Mouse (Mus musculus): Measurements from ENCODE around the gene Socs3. TPM values are rescaled to one million over a fixed set of nuclear protein-coding genes. Genes with fewer than 3 reads are reported as not detected.

Gene Socs3
- total RNA-seq, 2 experiments from 2014 or later: 3.7 to 5.8 TPM

- intact Hi-C loops (cut with DNase I): loop anchor here (5.0 kb wide), 1 partner anchor 129 kb away; no protein-coding TSS in a partner anchor
- no peak for DNase-seq
Measured at GRCm38 (mm10) chr11:117973569-117973968, 3.7 kb upstream of the Socs3 start.

DNA sequence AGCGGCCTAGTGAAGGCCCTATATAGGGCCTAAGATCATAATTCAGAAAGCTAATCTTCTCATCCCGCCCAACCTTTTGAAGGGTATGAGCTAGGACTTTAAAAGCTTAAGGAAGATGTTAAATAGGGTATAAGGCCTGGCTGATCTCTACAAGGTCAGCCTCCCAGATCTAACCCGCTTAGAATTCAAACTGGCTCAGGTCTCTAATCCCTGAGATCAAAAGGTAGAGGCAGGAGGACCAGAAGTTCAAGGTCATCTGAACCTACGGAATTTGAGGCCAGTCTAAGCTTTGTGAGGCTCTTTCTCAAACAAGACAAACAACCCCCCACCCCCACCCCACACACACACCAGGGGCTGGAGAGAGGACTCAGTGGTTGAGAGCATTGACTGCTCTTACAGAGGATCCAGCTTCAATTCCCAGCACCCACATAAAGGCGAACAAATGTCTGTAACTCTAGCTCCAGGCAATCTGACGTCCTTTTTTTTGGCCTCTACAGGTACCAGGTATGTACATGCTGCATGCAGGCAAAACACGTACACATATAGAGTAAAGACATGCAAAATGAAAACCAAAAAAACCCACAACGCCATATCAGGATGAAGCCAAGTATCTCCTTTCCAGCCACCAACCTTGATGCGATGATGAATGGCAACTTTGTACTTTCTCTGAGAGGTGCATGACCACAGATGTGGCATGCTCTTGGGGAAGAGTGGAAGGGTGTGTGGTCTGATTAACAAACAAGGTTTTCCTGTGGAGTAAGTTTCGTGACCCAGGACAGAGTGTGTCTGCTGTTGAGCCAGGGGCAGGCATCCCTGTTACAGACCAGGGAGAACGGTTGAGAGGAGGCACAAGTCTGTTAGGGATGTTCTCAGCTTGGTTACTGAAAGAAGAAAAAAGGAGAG, 3.1 kb upstream of the Socs3 start:
- DNase-seq: no peak
- intact Hi-C loops (cut with DNase I): loop anchor here (5.0 kb wide), 1 partner anchor 129 kb away; no protein-coding TSS in a partner anchor

- intact Hi-C loops (cut with DNase I): loop anchor here (2.0 to 5.0 kb wide), 2 partner anchors 101 to 131 kb away; no protein-coding TSS in a partner anchor
- DNase-seq: no peak
Measured at GRCm38 (mm10) chr11:117971646-117972242, 1.9 kb upstream of the Socs3 start.

- intact Hi-C loops (cut with DNase I): loop anchor here (2.0 to 5.0 kb wide), 2 partner anchors 100 to 131 kb away; no protein-coding TSS in a partner anchor
Measured at GRCm38 (mm10) chr11:117971100-117971499, 1.3 kb upstream of the Socs3 start.

GRCm38 (mm10) chr11:117969100-117969944, 525 bp downstream of the Socs3 start:
- intact Hi-C loops (cut with DNase I): loop anchor here (1.0 kb wide), 1 partner anchor 57 kb away; no protein-coding TSS in a partner anchor
- peak; percentile 97 for DNase-seq

More at GRCm38 (mm10) chr11:117971100-117971499, 1.3 kb upstream of the Socs3 start:
- no peak for DNase-seq

DNA sequence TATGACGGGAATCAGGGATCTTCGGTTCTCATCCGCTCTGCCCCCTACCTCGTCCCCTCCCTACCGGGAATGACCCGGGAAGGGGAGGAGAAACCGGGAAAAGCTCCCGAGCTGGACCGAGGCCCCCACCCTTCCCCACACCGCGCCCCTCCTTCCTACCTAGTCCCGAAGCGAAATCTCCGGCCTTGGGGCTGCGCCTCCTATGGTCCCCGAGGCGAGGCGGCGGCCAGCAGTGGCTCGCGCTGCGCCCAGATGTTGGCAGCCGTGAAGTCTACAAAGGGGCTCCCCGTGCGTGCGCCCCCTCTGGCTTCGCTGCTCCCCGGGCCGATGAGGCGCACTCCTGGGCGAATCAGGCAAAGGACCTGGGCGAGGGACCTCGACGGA, 1.1 kb downstream of the Socs3 start:
- intact Hi-C loops (cut with DNase I): loop anchor here (1.0 kb wide), 1 partner anchor 56 kb away; no protein-coding TSS in a partner anchor
- DNase-seq: no peak

DNA sequence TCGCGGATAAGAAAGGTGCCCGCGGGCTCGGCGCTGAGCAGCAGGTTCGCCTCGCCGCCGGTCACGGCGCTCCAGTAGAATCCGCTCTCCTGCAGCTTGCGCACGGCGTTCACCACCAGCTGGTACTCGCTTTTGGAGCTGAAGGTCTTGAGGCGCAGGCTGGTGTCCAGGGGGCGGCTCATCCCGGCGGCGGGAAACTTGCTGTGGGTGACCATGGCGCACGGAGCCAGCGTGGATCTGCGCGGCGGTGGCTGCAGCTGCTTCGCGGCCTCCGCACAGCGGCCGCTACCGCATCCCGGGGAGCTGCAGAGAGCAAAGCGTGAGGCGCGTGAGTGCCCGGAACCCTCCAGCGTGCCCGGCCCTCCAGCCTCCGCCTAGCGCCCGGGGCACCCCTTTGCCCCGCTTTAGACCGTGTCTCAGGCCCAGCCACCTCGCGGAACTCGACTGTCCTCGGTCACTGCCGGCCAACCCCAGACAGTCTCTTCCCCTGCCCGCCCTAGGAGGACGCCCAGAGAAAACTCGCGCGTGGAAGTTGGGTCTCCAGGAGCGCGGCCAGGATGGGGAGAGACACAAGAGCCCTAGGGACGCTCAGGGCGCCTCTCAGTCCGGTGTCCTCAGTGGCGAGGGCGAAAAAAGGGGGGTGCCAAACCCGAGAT, 1.7 kb downstream of the Socs3 start:
- intact Hi-C loops (cut with DNase I): no loop called here
- DNase-seq: peak in 1 of 2 experiments; percentile 49

GRCm38 (mm10) chr11:117967249-117968015, 2.4 kb downstream of the Socs3 start:
- intact Hi-C loops (cut with DNase I): no loop called here
- no peak for DNase-seq

DNA sequence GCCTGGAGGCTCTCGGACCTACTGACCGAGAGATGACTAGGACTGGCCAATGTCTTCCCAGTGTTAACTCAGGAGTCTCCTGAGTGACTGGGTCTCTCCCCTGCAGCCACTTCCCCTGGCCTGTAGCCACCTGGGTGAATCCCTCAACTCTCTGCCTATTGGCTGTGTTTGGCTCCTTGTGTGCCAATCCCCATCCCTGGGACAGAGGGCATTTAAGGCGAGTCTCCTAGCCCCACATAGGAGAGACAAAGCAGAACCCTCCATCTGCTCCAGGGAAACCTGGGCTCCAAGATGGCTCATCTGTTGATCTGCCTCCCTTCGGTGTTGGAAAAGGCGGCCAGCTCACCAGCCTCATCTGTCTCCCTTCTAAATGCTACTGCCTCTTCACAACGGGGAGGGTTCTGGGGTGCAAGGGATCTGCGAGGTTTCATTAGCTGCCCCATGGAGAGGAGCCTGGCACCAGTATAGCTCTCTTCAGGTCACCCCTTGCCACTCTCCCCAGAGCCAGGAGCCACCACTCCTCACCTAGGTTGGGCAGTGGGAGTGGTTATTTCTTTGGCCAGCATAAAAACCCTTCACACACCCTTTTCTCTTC, 3.2 kb downstream of the Socs3 start:
- no peak for DNase-seq
- intact Hi-C loops (cut with DNase I): no loop called here

GRCm38 (mm10) chr11:117965561-117965981, 4.3 kb downstream of the Socs3 start:
- intact Hi-C loops (cut with DNase I): no loop called here
- no peak for DNase-seq

DNA sequence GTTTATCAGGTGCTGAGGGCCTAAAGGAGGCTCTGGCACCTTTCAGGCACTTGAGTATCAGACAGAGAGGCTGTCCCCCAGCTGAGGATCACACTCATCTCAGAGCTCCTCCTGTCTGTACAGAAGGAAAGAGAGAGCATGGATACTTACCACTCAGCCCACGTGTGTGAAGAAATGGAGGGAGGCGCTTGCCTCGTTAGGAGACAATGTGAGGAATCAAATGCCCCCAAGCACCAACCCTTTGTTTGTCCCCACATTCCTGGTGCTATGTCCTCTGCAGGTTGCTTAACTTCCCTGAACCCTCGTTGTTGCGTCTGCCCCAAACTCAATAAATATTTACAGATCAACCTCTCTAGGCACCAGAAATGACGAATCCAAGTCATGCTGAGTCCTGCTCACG, 4.8 kb downstream of the Socs3 start:
- intact Hi-C loops (cut with DNase I): no loop called here
- DNase-seq: no peak

DNA sequence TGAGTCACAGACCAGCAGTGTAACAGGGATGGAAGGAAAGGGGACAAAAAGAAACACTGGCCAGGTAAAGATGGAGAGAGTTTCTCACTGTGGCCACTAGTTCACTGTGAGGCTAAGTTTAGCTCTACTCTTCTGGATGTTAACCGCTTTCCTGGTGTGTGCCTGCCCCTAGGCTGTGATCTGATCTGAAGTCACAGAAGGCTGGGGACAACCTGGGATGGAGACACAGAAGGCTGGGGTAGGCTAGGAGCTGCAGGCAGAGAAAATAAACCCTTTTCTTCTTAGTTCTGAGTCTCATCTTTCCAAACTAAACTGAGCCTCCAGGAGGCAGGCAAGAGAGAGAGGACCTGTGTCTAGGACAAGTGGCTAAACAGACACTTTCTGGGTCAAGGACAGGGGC, 5.6 kb downstream of the Socs3 start:
- no peak for DNase-seq
- intact Hi-C loops (cut with DNase I): no loop called here

- no peak for DNase-seq
- intact Hi-C loops (cut with DNase I): loop anchor here (2.0 kb wide), 1 partner anchor 25 kb away; no protein-coding TSS in a partner anchor
Measured at GRCm38 (mm10) chr11:117963872-117964271, 6.0 kb downstream of the Socs3 start.

DNA sequence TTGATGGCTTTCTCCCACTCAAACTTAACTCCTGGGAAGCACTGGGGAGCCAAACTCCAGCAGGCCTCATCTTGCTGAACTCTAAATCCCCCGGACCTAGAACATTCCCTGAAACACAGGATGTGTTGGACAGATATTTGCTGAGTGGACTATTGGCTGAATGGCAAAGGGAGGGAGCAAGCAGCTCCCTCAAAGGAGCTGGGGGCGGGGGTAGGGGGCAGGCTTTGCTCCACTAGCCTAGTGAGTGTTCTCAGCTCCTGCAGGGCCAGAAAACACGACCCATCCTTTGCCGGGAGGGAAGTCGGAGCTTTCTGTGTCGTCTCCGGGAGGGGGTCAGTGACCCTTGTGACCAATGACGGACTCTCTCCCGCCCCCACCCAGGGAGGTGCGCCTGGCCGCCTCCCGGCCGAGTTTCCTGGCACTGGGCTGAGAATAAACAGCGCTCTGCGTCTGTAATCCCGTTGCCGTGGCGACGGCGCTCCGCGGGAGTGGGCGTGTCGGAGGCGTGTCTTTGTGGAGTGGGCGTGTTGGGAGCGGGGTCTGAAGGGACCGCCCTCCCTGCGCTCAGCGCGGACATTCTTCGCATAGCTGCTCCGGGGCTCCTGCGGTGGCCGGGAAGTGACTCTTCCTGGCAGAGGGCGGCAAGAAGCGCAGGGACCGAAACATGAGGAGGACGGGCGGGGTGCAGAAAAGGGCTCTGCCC, 6.6 kb downstream of the Socs3 start:
- intact Hi-C loops (cut with DNase I): loop anchor here (2.0 kb wide), 1 partner anchor 24 kb away; no protein-coding TSS in a partner anchor
- peak; percentile 100 for DNase-seq

DNA sequence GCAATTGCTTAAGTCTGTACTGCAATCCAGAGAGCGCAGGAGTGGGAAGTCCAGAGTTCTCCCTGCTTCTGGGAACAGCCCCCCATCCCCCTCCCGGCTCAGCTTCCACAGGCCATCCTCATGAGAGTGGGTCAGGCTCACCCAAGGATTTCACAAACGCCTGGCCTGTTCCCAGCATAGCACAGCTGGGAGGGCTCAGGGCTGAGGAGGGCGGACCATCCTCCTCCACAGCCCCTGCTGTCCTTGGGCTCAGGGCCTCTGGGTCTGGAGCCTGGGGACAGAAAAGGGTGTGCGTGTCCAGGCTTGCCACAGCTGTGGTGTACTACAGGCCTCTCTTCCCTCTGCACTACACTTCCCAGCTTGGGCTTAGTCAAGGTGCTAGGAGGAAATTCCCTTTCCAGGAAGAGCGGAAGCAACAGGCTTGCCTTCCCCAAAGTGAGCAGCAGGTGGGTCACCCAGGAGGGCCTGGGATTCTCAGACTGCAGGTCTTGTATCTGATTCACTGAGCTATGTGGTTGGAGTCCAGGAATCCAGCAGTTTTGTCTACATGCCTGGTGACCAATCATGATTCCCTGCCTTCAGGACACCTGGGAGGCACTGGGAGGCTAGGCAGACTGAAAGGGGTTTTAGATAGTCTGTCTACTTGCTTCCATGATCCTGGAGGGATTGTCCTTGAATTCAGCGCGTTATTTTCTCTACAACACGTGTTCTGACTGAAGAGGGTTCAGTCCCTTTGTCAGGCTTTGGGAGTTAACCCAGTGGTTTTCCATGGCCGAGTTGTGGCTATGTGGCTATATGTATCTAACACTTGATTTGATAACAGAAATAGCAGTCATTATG, 7.4 kb downstream of the Socs3 start:
- intact Hi-C loops (cut with DNase I): loop anchor here (2.0 kb wide), 1 partner anchor 24 kb away; no protein-coding TSS in a partner anchor
- DNase-seq: peak; percentile 92 to 93

DNA sequence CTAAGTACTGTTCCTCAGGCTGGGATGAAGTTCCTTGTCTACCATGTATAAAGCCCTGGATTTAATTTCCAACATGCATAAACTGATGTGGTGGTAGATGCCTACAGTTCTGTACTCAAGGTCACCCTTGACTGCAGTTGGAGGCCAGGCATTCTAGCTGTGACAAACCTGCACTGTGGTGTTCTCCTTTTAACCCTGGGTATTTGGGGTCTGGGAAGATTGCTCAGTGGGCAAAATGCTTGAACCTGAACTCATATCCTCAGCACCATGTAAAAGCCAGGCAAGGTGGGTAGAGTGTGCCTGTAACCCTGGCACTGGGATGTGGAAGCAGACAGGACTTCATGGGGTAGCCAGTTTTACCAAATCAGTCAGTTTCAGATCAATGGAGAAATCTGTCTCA, 9.2 kb downstream of the Socs3 start:
- intact Hi-C loops (cut with DNase I): no loop called here
- DNase-seq: no peak

GRCm38 (mm10) chr11:117959741-117960381, 10.0 kb downstream of the Socs3 start:
- DNase-seq: peak; percentile 53 to 58
- intact Hi-C loops (cut with DNase I): no loop called here

All from heart, postnatal 10 days (tissue).